Mouse (Mus musculus): ENCODE data around the gene Smok2a. TPM values are rescaled to one million over a fixed set of nuclear protein-coding genes. Genes with fewer than 3 reads are reported as not detected.
"Not testable (repeated sequence)": the region's sequence is repeated elsewhere in the genome, so short reads cannot be mapped to it uniquely, and the experiment has no call there.

Gene Smok2a
- polyA plus RNA-seq, 2 experiments: not detected

DNA sequence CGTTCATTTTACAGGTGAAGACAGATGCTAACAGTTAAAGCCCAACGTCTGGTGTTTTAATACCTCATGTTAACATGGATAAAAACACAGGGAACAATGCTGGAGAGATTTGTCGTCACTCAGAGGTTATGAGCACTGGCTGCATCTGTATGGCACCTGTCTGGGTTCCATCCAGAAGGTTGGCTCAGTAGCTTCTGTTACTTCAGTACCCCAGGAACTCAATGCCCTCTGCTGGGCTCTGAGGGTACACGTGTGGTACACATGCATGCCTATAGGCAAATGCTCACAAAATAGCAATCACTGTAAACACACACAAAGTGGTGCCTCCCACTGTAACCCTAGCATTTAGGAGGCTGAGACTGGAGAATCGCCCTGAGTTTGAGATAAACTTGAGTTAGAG lies 33.8 kb downstream of the Smok2a start:
- 35% methylated on average over 1 of the region's 5 CpGs for WGBS (ENCODE audit: insufficient replicate concordance)
- not testable (repeated sequence) for ATAC-seq (ENCODE audit: insufficient read depth); H3K9ac ChIP-seq (replicated peaks); H3K4me2 ChIP-seq (ENCODE audit: low read depth); DNase-seq (ENCODE audit: low read depth in 3 of 3, low spot score in 3 of 3); H3K27ac ChIP-seq; H3K4me3 ChIP-seq (ENCODE audit: insufficient read depth in 1 of 2, low read depth in 2 of 2, low read length in 2 of 2); H3K27me3 ChIP-seq (ENCODE audit: control insufficient read depth, insufficient read depth, low read length); H3K36me3 ChIP-seq (replicated peaks; ENCODE audit: control insufficient read depth, insufficient read depth, low read depth); H3K4me1 ChIP-seq (replicated peaks; ENCODE audit: control insufficient read depth in 2 of 2, insufficient read depth in 2 of 2, low read length in 1 of 2); H3K9me3 ChIP-seq (ENCODE audit: control insufficient read depth, low read length)

Other genes with a start within 250 kb of the Smok2a start
- 13.3 and 24.5 TPM in 2 replicates for gene Wtap, start 227.0 kb upstream of the Smok2a start, polyA plus RNA-seq (2012; rRNA removed)
- gene Wtap, start 227.0 kb upstream of the Smok2a start, polyA plus RNA-seq (2014; fragmentation: Nextera tagmentation; extraction: Ambion mirVana): 51.9 and 54.6 TPM in 2 replicates
- gene Sod2, start 214.3 kb upstream of the Smok2a start, polyA plus RNA-seq (2012; rRNA removed): 40.4 and 105 TPM in 2 replicates
- gene Sod2, start 214.3 kb upstream of the Smok2a start, polyA plus RNA-seq (2014; fragmentation: Nextera tagmentation; extraction: Ambion mirVana): 135 and 136 TPM in 2 replicates
- not detected in 2 replicates for gene Gpr31b, start 168.9 kb upstream of the Smok2a start, polyA plus RNA-seq (2012; rRNA removed)
- 0.11 TPM in 1 of 2 replicates, not detected in the other for gene Gpr31b, start 168.9 kb upstream of the Smok2a start, polyA plus RNA-seq (2014; fragmentation: Nextera tagmentation; extraction: Ambion mirVana)
- 0.10 TPM in 1 of 2 replicates, not detected in the other for gene Tcp10b, start 160.1 kb upstream of the Smok2a start, polyA plus RNA-seq (2012; rRNA removed)
- not detected in 2 replicates for gene Tcp10b, start 160.1 kb upstream of the Smok2a start, polyA plus RNA-seq (2014; fragmentation: Nextera tagmentation; extraction: Ambion mirVana)
- not detected in 2 replicates for gene Unc93a, start 89.4 kb upstream of the Smok2a start, polyA plus RNA-seq (2012; rRNA removed)
- not detected in 2 replicates for gene Unc93a, start 89.4 kb upstream of the Smok2a start, polyA plus RNA-seq (2014; fragmentation: Nextera tagmentation; extraction: Ambion mirVana)
- not detected in 2 replicates for gene Smok2b, start 9.1 kb downstream of the Smok2a start, polyA plus RNA-seq (2012; rRNA removed)
- gene Smok2b, start 9.1 kb downstream of the Smok2a start, polyA plus RNA-seq (2014; fragmentation: Nextera tagmentation; extraction: Ambion mirVana): not detected in 2 replicates
- gene Tcp10c, start 133.4 kb downstream of the Smok2a start, polyA plus RNA-seq (2012; rRNA removed): not detected in 2 replicates
- not detected in 2 replicates for gene Tcp10c, start 133.4 kb downstream of the Smok2a start, polyA plus RNA-seq (2014; fragmentation: Nextera tagmentation; extraction: Ambion mirVana)

All from liver, embryonic 14.5 days (tissue).